Mouse (Mus musculus): ENCODE measurements around the gene Hist3h2a. TPM values are rescaled to one million over a fixed set of nuclear protein-coding genes. Genes with fewer than 3 reads are reported as not detected.

Hist3h2a gene
- polyA plus RNA-seq, 1 experiment from 2014 or later: 39.7 TPM

DNA sequence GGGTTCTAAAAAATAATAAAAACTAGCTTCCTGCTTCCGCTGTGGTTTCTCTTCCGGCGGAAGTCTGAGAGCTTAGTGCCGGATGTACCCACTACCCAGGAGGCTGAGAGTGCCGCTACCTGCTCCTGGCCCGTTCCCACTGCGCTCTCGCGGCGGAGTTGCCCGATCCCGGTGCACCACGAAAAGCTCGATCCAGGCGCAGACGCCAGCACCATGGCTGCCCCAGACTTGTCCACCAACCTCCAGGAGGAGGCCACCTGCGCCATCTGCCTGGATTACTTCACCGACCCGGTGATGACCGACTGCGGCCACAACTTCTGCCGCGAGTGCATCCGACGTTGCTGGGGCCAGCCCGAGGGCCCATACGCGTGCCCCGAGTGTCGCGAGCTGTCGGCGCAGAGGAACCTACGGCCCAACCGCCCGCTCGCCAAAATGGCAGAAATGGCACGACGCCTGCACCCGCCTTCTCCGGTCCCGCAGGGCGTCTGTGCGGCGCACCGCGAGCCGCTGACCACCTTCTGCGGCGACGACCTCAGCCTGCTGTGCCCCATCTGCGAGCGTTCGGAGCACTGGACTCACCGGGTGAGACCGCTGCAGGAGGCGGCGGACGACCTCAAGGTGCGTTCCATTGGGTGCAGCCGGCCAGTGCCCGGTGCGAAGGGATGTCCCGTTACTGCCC lies 23.7 kb downstream of the Hist3h2a start, which contains the start of gene Trim11:
Gene Trim11 (plus strand): TSS at position 67 of the 679 bp plus-strand sequence.
- Histone ChIP-seq H3K9ac (replicated peaks; ENCODE audit: low read length) (peak within 1 kb of the TSS; percentile 83), H3K27me3 (ENCODE audit: insufficient read depth, low read length) (no peaks in the 10 kb centered on the region), H3K36me3 (ENCODE audit: insufficient read depth, low read length) (peaks cover 16% of the 10 kb centered on the region), H3K4me3 (ENCODE audit: low read length) (peak within 1 kb of the TSS; percentile 81), H3K27ac (ENCODE audit: low read length) (peak within 1 kb of the TSS; percentile 90), H3K4me2 (replicated peaks; ENCODE audit: low read depth, low read length) (peak within 1 kb of the TSS; percentile 94), H3K9me3 (ENCODE audit: low read length) (no peaks in the 10 kb centered on the region), H3K4me1 (ENCODE audit: insufficient read depth, low read length) (peaks cover 34% of the 10 kb centered on the region)
- 0% methylated on average over 64 of the region's 64 CpGs for WGBS
- peak; percentile 77 for ATAC-seq (ENCODE audit: low FRiP score, low TSS enrichment)

DNA sequence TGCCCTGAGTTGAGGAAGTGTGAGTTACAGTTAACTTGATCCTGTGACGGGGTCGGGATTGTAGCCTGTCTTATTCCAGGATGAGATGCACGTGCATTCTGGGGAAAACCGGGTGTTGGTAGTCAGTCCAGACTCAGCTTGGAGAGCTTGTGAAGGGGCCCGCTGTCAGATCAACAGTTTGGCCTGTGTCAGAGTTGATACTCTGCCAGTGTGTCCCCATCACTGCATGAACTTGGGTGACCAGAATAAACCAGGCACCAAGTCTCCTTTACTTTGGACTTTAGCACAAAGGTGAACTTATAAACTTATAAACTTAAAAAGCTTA lies 24.2 kb downstream of the Hist3h2a start:
- peak overlapping the region; percentile 83 for H3K9ac ChIP-seq (replicated peaks; ENCODE audit: low read length)
- H3K27me3 ChIP-seq (ENCODE audit: insufficient read depth, low read length): no peaks in the 10 kb centered on the region
- H3K4me2 ChIP-seq (replicated peaks; ENCODE audit: low read depth, low read length): peak overlapping the region; percentile 94
- no peak for ATAC-seq (ENCODE audit: low FRiP score, low TSS enrichment)
- H3K27ac ChIP-seq (ENCODE audit: low read length): no peak overlapping the region
- H3K9me3 ChIP-seq (ENCODE audit: low read length): no peaks in the 10 kb centered on the region
- WGBS: 3% methylated on average over 5 of the region's 5 CpGs
- peak overlapping the region; percentile 81 for H3K4me3 ChIP-seq (ENCODE audit: low read length)
- peaks cover 17% of the 10 kb centered on the region for H3K36me3 ChIP-seq (ENCODE audit: insufficient read depth, low read length)
- peaks cover 34% of the 10 kb centered on the region for H3K4me1 ChIP-seq (ENCODE audit: insufficient read depth, low read length)

DNA sequence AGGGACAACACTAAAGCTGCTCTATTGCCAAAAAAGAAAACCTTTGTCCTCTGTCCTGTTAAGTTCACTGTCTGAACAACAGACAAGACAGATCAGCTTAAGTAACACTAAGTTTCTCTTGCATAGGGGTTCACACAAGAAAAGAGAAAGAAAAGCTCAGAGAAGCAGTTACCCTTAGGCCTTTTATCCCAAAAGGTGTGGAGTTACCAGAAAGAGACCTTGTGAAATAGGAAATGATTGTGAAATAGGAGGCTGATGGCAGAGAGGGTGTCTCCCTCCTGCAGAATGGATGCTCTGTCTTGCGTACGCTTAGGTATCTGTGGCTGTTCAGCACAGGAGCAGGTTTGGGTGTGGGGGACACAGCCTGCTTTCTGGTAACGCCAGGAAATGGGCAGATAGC lies 24.7 kb downstream of the Hist3h2a start:
- WGBS: 75% methylated on average over 3 of the region's 3 CpGs
- peak overlapping the region; percentile 94 for H3K4me2 ChIP-seq (replicated peaks; ENCODE audit: low read depth, low read length)
- no peaks in the 10 kb centered on the region for H3K9me3 ChIP-seq (ENCODE audit: low read length)
- no peak for ATAC-seq (ENCODE audit: low FRiP score, low TSS enrichment)
- peaks cover 34% of the 10 kb centered on the region for H3K4me1 ChIP-seq (ENCODE audit: insufficient read depth, low read length)
- no peaks in the 10 kb centered on the region for H3K27me3 ChIP-seq (ENCODE audit: insufficient read depth, low read length)
- peak overlapping the region; percentile 83 for H3K9ac ChIP-seq (replicated peaks; ENCODE audit: low read length)
- peaks cover 22% of the 10 kb centered on the region for H3K36me3 ChIP-seq (ENCODE audit: insufficient read depth, low read length)
- H3K4me3 ChIP-seq (ENCODE audit: low read length): peak overlapping the region; percentile 81
- no peak overlapping the region for H3K27ac ChIP-seq (ENCODE audit: low read length)

DNA sequence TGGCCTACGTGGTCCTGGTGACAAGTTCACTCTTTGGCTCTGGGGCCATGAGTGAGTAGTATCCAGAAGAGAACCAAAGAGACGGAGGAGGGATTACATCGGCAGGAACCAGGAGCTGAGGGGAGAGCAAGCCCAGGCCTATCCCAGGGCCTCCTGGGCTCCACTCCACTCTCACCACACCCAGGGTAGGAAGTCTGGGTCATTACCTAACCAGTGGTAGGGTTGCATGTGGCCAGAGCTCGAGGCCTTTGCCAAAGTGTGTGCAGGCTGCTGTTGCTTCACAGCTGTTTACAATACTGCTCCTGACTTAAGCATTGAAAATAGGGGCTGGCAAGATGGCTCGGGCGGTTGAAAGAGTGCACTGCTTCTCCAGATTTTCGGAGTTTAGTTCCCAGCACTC lies 25.2 kb downstream of the Hist3h2a start:
- WGBS: 78% methylated on average over 7 of the region's 7 CpGs
- H3K36me3 ChIP-seq (ENCODE audit: insufficient read depth, low read length): peaks cover 23% of the 10 kb centered on the region
- peak overlapping the region; percentile 83 for H3K9ac ChIP-seq (replicated peaks; ENCODE audit: low read length)
- ATAC-seq (ENCODE audit: low FRiP score, low TSS enrichment): no peak
- H3K4me3 ChIP-seq (ENCODE audit: low read length): peak overlapping the region; percentile 81
- no peaks in the 10 kb centered on the region for H3K9me3 ChIP-seq (ENCODE audit: low read length)
- H3K27ac ChIP-seq (ENCODE audit: low read length): no peak overlapping the region
- H3K27me3 ChIP-seq (ENCODE audit: insufficient read depth, low read length): no peaks in the 10 kb centered on the region
- peak overlapping the region; percentile 94 for H3K4me2 ChIP-seq (replicated peaks; ENCODE audit: low read depth, low read length)
- H3K4me1 ChIP-seq (ENCODE audit: insufficient read depth, low read length): peaks cover 34% of the 10 kb centered on the region

DNA sequence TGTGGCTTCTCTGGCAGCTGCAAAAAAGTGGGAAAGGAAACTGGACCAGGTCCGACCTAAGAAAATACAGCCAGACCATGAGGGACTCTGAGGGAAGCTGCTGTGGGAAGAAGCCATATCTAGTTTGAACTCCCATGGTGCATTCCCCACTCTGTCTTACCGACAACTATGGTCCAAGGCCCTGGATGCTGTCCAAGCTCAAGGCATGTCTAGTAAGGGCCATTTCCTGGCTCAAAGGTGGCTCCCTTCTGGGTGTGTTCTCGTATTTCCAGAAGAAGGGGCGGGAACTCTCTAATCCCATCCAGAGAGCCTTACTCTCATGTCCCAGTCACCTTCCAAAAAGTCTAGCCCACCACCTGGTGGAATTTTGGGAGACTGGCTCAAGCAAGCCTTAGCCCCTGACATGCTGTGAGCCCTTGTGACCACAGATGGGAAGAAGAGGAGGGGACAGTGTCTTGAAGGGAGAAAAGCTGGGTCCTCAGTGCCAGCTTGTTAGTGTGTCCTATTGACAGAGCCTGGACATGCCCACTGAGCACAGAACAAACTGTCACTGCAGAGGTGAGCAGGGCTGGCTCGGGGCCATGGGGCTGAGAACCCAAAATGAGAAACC lies 26.0 kb downstream of the Hist3h2a start:
- Histone ChIP-seq H3K9ac (replicated peaks; ENCODE audit: low read length) (peak overlapping the region; percentile 83; the same call in 1 of the 2 replicates), H3K36me3 (ENCODE audit: insufficient read depth, low read length) (peaks cover 29% of the 10 kb centered on the region), H3K9me3 (ENCODE audit: low read length) (no peaks in the 10 kb centered on the region), H3K27me3 (ENCODE audit: insufficient read depth, low read length) (no peaks in the 10 kb centered on the region), H3K4me3 (ENCODE audit: low read length) (no peak overlapping the region), H3K4me1 (ENCODE audit: insufficient read depth, low read length) (peaks cover 33% of the 10 kb centered on the region), H3K4me2 (replicated peaks; ENCODE audit: low read depth, low read length) (peak overlapping the region; percentile 94; the same call in 1 of the 2 replicates), H3K27ac (ENCODE audit: low read length) (0 out of 2 replicates have a peak overlapping the region, but pooled peaks have one; percentile 18)
- WGBS: 49% methylated on average over 5 of the region's 5 CpGs
- no peak for ATAC-seq (ENCODE audit: low FRiP score, low TSS enrichment)

DNA sequence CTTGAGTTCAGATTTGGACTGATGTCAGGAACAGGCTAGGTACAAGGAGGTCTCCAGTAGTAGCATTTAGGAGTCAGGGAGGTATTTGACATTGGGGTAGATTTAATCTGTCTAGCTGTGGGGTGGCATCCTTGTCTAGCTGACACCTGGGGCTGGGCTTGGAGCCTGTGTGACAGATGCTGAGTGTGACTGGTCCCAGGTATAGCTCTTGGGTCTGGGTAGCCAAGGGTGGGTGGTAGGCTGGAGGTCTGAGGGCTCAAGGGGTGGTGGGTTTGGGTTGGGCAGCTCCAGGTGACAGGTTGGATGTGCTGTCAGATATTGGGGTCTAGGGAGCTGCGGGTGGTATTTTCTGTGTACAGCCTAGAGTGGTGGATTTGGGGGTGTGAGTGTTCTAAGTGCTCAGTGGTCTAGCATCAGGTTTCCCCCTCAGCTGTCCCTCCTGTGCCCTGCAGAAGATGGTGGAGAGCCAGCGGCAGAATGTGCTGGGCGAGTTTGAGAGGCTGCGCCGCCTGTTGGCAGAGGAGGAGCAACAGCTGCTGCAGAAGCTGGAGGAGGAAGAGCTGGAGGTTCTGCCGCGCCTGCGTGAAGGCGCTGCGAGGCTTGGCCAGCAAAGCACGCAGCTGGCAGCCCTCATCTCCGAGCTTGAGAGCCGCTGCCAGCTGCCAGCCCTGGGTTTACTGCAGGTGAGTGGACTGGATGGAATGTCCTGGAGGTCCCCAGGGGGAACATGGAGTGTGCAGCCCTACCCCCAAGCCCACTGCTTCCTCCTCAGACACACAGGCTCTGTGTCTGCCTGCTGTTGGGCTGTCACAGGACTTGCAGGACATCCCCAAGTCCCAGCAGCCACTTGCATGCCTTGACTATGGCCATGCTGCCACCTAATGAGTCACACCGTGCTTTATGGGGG lies 27.3 kb downstream of the Hist3h2a start:
- no peak overlapping the region for H3K9ac ChIP-seq (replicated peaks; ENCODE audit: low read length)
- H3K9me3 ChIP-seq (ENCODE audit: low read length): no peaks in the 10 kb centered on the region
- H3K4me2 ChIP-seq (replicated peaks; ENCODE audit: low read depth, low read length): no peak overlapping the region
- peaks cover 42% of the 10 kb centered on the region for H3K36me3 ChIP-seq (ENCODE audit: insufficient read depth, low read length)
- no peaks in the 10 kb centered on the region for H3K27me3 ChIP-seq (ENCODE audit: insufficient read depth, low read length)
- no peak for ATAC-seq (ENCODE audit: low FRiP score, low TSS enrichment)
- 49% methylated on average over 14 of the region's 14 CpGs for WGBS
- H3K4me3 ChIP-seq (ENCODE audit: low read length): no peak overlapping the region
- H3K4me1 ChIP-seq (ENCODE audit: insufficient read depth, low read length): peaks cover 30% of the 10 kb centered on the region
- H3K27ac ChIP-seq (ENCODE audit: low read length): no peak overlapping the region

DNA sequence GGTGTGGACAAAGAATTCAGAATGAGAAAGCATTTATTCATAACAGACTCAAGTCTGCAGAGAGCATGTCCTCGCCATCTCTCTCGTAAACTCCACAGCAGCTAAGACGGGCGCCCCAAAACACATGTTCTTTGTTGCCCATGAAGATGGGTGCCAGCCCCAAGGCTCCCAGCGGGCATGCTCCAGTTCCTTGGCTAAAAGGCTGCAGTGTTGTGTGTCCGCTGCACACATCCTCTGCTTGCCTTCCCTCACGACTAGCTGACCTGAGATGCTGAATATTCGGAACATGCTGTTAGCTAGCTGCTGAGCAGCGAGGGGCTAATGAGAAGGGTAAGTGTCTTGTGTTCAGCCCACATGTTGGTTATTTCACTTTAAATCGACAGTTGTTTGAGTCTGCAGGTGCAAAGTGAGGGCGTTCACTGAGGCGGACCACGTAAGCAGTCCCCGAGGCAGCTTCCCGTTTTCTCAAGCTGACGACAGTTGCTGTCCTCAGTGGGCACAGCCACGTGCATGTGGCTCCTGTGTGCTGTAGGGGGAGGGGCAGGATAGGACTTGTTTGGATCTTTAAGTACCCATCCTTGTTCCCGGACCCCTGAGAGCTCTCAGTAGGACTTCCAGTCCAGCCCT lies 28.1 kb downstream of the Hist3h2a start:
- Histone ChIP-seq H3K27ac (ENCODE audit: low read length) (no peak overlapping the region), H3K4me2 (replicated peaks; ENCODE audit: low read depth, low read length) (no peak overlapping the region), H3K9me3 (ENCODE audit: low read length) (no peaks in the 10 kb centered on the region), H3K36me3 (ENCODE audit: insufficient read depth, low read length) (peaks cover 49% of the 10 kb centered on the region), H3K4me3 (ENCODE audit: low read length) (no peak overlapping the region), H3K4me1 (ENCODE audit: insufficient read depth, low read length) (peaks cover 27% of the 10 kb centered on the region), H3K27me3 (ENCODE audit: insufficient read depth, low read length) (no peaks in the 10 kb centered on the region), H3K9ac (replicated peaks; ENCODE audit: low read length) (no peak overlapping the region)
- 86% methylated on average over 18 of the region's 18 CpGs for WGBS
- no peak for ATAC-seq (ENCODE audit: low FRiP score, low TSS enrichment)

DNA sequence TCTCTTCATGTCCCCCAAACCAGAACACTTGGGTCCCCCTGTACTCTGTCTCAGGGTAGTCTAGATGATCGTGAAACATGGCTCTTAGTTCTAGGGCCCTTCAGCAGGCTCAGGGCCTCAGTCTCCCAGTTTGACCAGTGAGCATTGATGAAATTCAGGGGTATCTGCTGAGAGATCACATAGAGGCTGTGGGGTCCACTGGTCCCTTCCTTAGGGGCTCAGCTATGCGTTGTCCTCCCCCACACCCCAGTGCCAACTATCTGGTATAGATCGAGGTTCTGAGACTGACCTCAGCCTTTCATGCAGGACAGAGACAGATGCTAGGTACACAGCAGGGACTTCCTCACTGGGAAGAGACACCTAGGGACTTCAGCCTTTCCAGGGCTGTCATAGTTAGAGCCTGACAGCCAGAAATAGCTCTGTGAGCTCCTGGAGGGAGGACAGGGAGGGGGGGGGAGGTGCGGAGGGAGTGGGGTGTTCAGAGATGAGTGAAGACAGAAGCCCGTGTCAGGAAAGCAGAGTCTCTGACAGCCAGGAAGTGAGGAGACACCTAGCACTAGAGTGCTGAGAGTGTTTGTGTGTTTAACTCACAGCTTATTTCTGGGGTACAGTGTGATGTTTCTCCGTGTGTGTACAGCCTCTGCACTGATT lies 29.3 kb downstream of the Hist3h2a start:
- Histone ChIP-seq H3K36me3 (ENCODE audit: insufficient read depth, low read length) (peaks cover 62% of the 10 kb centered on the region), H3K9me3 (ENCODE audit: low read length) (no peaks in the 10 kb centered on the region), H3K4me2 (replicated peaks; ENCODE audit: low read depth, low read length) (no peak overlapping the region), H3K27ac (ENCODE audit: low read length) (no peak overlapping the region), H3K4me3 (ENCODE audit: low read length) (no peak overlapping the region), H3K4me1 (ENCODE audit: insufficient read depth, low read length) (peaks cover 26% of the 10 kb centered on the region), H3K27me3 (ENCODE audit: insufficient read depth, low read length) (no peaks in the 10 kb centered on the region), H3K9ac (replicated peaks; ENCODE audit: low read length) (no peak overlapping the region)
- 85% methylated on average over 6 of the region's 6 CpGs for WGBS
- ATAC-seq (ENCODE audit: low FRiP score, low TSS enrichment): no peak

DNA sequence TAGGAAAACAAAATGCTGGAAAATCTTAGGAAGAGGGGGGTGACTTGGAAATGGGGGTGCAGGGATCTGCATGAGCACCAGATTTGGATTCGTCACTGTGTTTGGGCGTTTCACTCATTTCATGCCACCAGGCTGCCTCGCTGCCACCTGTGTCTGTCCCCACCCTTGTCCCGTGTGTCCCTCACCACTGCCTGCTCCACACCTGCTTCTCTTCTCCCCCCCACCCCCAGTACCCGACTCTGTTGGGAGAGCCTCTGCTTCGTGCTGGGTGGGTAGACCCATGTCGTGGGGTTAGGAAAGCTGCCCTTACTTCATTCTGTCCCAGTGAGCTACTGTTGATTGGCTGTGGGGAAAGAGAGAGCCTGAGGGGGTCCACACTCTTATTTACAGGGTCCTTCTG lies 30.2 kb downstream of the Hist3h2a start:
- no peaks in the 10 kb centered on the region for H3K9me3 ChIP-seq (ENCODE audit: low read length)
- H3K9ac ChIP-seq (replicated peaks; ENCODE audit: low read length): no peak overlapping the region
- ATAC-seq (ENCODE audit: low FRiP score, low TSS enrichment): no peak
- H3K4me3 ChIP-seq (ENCODE audit: low read length): no peak overlapping the region
- H3K36me3 ChIP-seq (ENCODE audit: insufficient read depth, low read length): peaks cover 69% of the 10 kb centered on the region
- H3K27ac ChIP-seq (ENCODE audit: low read length): no peak overlapping the region
- no peak overlapping the region for H3K4me2 ChIP-seq (replicated peaks; ENCODE audit: low read depth, low read length)
- no peaks in the 10 kb centered on the region for H3K27me3 ChIP-seq (ENCODE audit: insufficient read depth, low read length)
- peaks cover 18% of the 10 kb centered on the region for H3K4me1 ChIP-seq (ENCODE audit: insufficient read depth, low read length)
- 89% methylated on average over 7 of the region's 7 CpGs for WGBS
